Mouse (Mus musculus) layer of hippocampus, adult 8-10 months (tissue): ENCODE results near the gene Nrap. TPM values are rescaled to one million over a fixed set of nuclear protein-coding genes. Genes with fewer than 3 reads are reported as not detected.

Experiments
- DNase-seq, 2 experiments: peaks; one replicate each; pipeline ENCODE4 v3.0.0; 2022; ENCODE audit warnings: low spot score in 2 of 2
- total RNA-seq, 4 experiments: library from RNA; stranded (reverse); gene quantifications; 2 replicates each; pipeline ENCODE4 v1.2.4; 2022

Gene Nrap
- total RNA-seq, 4 experiments from 2014 or later = 0.12 to 0.25 (median 0.23) TPM

DNA sequence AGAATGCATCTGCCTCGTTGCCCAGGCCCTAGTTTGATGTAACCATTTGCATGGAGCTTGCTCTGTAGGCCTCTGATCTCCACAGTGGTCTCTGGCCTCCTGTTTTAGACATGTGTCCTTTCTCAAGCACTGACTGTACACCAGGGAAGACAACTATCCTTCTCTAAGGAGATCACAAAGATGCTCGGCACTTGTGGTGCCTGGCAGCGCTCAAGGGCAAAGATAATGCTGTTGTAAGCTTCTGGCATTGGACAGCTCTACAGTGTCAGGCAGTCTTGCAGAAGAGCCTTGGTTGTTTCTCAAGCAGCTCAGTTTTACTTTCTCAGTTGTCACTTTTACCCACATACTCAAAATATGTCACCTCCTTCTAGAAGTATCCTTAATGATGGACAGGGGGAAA is 73.3 kb downstream of the Nrap start:
- no peak for DNase-seq

DNA sequence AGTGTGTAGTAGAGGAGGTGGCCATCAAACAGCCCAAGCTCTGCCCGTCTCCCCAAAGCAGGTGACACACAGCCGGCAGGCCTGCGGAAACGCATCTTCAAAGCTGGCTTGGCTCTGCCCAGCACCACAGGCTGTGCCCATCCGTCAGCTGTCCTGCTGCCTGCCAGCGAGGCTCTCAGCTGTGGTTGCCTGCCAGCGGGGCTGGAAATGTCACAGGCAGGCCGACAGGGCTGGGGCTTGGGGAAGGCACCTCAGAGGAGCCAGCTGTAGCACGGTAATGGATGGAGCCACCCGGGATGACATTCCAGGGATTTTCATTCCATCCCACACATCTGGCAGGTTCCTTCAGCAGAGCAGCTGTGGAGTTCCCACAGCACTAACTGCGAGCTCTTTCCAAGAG is 89.0 kb downstream of the Nrap start:
- DNase-seq = peak; percentile 14

GRCm38 (mm10) chr19:56297264-56297663 is 92.6 kb downstream of the Nrap start:
- no peak for DNase-seq

DNA sequence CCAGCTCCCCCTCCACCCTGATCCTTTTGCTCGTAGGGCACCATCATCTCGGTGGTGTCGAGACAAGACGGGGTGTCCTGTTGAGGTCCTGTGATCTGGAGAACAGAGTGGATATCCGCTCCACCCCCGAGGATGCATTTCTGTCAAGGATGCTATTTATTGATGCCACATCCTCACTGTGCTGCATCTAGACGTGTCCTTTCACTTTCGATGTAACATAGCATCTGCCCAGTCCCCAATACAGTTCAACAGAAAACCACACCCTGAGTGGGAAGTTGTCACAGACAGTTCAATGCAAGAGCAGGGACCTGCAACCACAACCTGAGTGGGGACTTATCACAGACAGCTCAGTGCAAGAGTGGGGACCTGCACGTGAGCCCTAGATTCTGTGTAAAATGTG is 93.2 kb downstream of the Nrap start:
- no peak for DNase-seq

DNA sequence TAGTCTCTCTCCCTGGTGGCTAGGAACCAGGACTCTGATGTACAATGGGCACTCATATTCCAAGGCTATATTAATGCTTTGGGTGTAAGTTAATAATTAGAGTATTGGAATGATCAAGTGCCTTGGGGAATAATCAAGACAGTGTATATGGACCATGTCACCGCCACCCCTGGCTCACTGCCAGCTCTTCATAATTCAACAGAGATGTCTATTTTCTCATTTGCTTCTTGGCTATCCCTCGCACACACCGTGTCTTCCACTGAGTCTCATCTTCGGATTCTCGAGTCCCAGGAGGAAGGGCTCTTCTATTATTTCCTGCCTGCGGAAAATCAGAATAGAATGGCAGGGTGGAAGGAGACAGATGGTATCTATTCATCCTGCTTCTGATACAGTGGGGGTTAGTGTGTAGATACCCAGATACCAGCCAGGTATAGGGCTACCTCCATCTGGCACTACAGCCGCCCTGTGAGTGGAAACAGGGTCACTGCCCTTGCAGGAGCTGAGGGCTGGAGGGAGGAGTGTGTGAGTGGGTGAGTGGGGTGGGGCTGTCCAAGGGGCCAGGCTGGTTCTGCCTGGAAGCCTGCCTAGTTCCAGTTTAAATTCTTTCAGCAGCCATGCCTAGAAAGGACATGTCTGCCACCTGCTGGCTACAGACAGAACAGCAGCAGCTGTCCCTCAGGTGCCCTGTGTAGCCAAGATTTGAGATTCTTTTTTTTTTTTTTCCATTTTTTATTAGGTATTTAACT is 95.0 kb downstream of the Nrap start:
- DNase-seq = peak; percentile 32 to 78

DNA sequence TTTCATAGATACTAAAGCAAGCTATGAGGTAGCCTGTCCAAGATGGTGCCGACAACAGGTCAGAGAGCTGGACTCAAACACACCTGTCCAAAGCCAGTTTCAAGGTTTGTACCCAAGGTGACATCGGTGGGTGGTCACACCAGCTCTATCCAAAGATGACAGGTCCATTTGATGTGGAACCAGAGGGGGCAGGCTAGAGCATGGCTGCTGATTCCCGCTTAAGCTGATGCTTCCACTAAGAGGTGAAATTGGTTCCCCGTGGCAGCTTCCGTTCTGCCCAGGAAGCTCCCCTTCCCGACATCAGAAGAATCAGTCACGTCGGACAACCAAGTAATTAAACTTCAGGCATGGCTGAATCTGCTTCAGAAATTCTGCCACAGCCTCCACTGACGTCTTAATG is 97.5 kb downstream of the Nrap start:
- no peak for DNase-seq

DNA sequence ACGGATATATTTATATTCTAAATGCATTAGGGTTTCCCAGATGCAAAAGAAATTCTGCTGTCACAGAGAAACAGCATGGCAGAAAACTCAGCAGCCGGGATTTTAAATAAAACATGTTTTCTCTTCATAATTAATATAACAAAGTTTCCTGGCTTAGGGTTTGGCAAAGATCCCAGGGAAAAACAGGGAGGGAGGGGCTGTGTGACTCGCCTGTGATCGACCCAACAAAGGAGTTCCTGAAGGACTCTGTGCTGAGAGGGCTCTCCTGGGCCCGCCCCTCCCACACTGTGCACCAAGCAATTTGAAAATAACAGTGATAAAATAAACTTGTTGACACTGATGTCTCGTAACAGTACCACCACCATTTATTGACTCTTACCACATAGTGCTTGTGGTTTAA is 97.9 kb downstream of the Nrap start:
- no peak for DNase-seq

DNA sequence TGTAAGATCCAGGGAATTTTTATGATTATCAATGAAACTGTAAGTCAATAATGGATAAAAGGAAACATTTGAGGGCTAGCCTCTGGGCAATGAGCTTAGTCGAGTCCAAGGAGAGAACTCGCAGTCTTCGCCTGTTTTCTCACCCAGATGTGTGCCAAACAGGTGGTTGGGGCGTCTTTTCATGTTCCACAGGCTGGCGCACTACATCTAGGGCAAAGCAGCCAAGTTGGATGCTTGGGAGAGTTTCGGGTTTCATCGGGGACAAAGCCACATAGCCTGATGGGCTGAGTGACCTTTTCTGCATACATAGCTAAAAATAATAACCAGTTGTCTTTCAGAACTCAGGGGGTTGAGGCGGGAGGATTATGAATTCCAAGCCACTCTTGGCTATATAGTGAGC is 100.2 kb downstream of the Nrap start:
- DNase-seq = no peak

- DNase-seq = no peak
Observed at GRCm38 (mm10) chr19:56288436-56288835, 101.4 kb downstream of the Nrap start.

DNA sequence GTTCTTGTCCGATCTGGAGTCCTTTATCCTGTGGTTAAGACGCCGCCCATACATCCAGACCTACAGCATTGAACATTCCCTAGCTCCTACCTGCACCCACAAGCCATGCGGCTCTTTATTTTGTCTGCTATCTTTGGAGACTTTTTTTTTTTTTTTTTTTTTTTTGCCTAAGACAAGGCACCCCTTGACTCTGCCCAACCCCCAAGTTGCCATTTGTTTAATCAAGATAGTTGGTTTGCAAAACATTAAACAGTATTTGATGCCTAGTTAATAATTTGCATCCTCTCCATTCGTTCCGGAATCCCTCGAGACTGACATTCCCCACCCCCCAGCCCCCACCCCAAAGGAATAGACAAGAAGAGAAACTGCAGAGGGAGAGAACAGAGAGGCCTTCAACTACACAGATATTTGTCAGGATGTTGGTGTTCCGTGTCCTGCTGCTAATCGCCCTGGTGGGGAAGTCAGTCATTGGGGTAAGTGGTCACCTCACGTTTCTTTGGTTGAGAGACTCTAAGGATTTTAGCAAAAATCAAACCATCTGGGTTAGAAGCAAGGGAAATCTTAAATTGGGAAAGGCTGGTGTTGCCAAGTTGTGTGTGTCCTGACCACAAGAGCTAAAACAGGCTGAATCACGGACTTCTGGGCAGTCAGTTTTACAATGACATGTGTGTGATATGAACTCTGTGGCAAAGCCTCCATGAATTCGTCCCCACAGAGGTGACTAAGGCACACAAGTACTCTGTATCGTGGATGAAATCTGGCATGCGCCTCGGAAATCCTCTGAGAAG is 102.1 kb downstream of the Nrap start:
- DNase-seq = no peak

- no peak for DNase-seq
Observed at GRCm38 (mm10) chr19:56286866-56287265, 103.0 kb downstream of the Nrap start, which contains the start of gene Habp2. Gene Habp2 (plus strand): TSS chr19:56287137.

GRCm38 (mm10) chr19:56285222-56285621 is 104.6 kb downstream of the Nrap start:
- no peak for DNase-seq

DNA sequence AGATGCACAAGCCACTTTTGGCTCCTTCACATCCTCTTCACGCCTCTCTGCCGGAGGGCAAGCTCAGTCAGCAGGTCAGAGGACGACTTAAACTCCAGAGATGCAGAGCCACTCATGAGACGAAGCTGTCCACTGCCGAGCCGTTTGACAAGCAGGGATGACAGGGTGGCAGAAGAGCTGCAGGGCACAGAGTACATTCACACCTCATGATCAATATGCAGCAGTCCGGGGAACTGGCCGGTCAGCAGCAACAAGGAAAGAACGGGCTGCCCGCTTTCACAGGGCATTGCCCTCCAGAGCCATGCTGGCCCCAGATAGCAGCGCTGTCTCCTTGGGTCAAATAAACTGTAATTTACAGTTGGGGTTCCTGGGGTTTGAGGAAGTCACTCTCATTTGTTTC is 111.5 kb downstream of the Nrap start:
- DNase-seq = no peak

- no peak for DNase-seq
Observed at GRCm38 (mm10) chr19:56277951-56278350, 111.9 kb downstream of the Nrap start.

DNA sequence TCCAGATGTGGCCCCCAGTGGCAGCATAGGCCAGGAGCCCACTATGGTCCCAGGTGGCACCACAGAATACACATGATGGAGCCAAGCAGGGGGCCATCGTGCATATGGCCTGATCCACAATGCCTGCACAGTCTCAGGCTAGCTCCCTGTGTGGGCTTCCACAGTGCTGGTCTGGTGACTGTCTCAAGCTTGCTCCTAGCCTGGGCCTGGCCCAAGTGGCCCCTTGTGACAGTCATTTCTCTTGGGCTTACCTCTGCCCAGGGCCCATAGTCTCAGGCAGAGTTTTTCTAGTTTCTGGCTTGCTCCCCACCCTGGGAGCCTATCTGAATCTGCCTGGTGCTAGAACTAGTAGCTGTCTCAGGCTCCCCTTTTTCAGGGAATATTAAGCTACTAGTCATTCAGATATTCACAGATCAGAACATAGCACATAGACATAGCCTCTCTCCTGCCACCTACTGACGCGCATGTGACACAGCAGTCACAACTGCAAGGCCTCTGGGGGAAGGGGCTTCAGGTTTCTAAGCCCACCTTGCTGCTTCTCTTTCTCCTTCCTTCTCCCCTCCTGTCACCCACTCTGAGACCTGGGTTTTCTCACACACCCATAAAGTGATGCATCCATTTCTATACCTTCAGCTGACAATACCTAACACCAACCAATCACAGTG is 112.6 kb downstream of the Nrap start:
- DNase-seq = no peak

- no peak for DNase-seq
Observed at GRCm38 (mm10) chr19:56272081-56272480, 117.8 kb downstream of the Nrap start.

Other genes starting within 250 kb of the Nrap start
- gene Habp2, start 102.9 kb downstream of the Nrap start, total RNA-seq = not detected
- gene Casp7, start 7.1 kb upstream of the Nrap start, total RNA-seq = 1 to 10 TPM; 2.0 to 5.0 (median 3.6) TPM
- under 1 TPM; 0.18 to 0.50 (median 0.28) TPM for gene Plekhs1, start 71.6 kb upstream of the Nrap start, total RNA-seq
- gene Dclre1a, start 158.2 kb upstream of the Nrap start, total RNA-seq = 1 to 10 TPM; 5.3 to 9.8 (median 7.7) TPM
- gene Nhlrc2, start 158.2 kb upstream of the Nrap start, total RNA-seq = 10 to 100 TPM; 13.8 to 16.1 (median 14.3) TPM